Mouse (Mus musculus): ENCODE results near the gene Minos1. TPM values are rescaled to one million over a fixed set of nuclear protein-coding genes. Genes with fewer than 3 reads are reported as not detected.

Gene Minos1
- total and polyA plus RNA-seq, 2 experiments from 2014 or later = 17.1 to 462 TPM

DNA sequence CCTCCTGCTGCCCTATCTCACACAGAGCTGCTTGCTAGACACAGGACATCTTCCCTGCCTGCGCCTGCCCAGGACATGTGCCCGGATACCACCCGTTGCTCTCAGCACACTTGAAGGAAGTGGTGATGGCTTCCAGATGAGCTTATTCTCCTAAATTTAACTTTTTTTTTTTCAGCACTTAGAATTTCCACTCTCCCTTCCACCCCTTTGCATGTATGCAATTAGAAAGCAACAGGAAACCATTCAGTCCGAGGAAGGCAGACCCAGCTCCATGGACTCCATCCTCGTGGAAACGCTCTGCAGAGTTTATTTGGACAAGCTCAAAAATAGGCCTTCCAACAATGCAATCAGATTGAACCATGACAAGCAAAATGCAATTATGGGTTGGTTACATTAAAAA is 29.4 kb downstream of the Minos1 start:
- Histone ChIP-seq H3K36me3 (ENCODE audit: insufficient read depth, low read length) (peaks cover 14% of the 10 kb centered on the region), H3K4me2 (ENCODE audit: low read depth, low read length) (no peak overlapping the region), H3K4me1 (ENCODE audit: insufficient read depth, low read length) (no peaks in the 10 kb centered on the region), H3K27ac (no peak overlapping the region), H3K4me3 (ENCODE audit: low read length) (no peak overlapping the region), H3K9ac (replicated peaks; ENCODE audit: low read length) (no peak overlapping the region), H3K27me3 (ENCODE audit: insufficient read depth, low read length) (no peaks in the 10 kb centered on the region), H3K9me3 (ENCODE audit: low read length) (no peaks in the 10 kb centered on the region)
- 75% methylated on average over 6 of the region's 6 CpGs for WGBS
- DNase-seq (ENCODE audit: low spot score) (no peak), ATAC-seq (no peak)
- no peak for TF ChIP-seq CTCF (IDR thresholded peaks at IDR 0.05; ENCODE audit: low read depth)

- ATAC-seq (no peak), DNase-seq (ENCODE audit: low spot score) (no peak)
- Histone ChIP-seq H3K4me1 (ENCODE audit: insufficient read depth, low read length) (no peaks in the 10 kb centered on the region), H3K9me3 (ENCODE audit: low read length) (no peaks in the 10 kb centered on the region), H3K4me2 (ENCODE audit: low read depth, low read length) (no peak overlapping the region), H3K27ac (no peak overlapping the region), H3K4me3 (ENCODE audit: low read length) (no peak overlapping the region), H3K27me3 (ENCODE audit: insufficient read depth, low read length) (no peaks in the 10 kb centered on the region), H3K9ac (replicated peaks; ENCODE audit: low read length) (no peak overlapping the region), H3K36me3 (ENCODE audit: insufficient read depth, low read length) (peaks cover 14% of the 10 kb centered on the region)
- no peak for TF ChIP-seq CTCF (IDR thresholded peaks at IDR 0.05; ENCODE audit: low read depth)
- WGBS = 81% methylated on average over 8 of the region's 8 CpGs
Measured at GRCm38 (mm10) chr4:139100326-139100725, 30.6 kb downstream of the Minos1 start.

DNA sequence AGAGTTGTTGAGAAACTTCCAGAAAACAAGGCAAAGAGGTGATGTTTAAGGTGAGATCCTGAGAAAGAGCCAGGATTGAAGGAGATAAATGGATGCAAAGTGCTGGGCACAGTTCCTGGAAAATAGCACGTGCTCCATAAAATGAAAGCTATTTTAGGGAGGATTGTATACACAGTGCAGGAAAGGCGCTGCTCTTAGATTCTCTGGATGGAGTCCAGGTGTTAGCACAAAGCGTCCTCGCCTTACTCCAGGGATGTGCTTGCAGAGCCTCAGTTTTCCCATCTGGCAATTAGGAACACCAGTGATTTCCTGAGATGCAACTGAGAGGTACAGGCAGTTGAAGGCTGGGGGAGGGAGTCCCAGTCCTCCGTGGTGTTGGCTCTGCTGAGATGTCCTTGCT is 34.7 kb downstream of the Minos1 start:
- ATAC-seq (no peak), DNase-seq (ENCODE audit: low spot score) (no peak)
- Histone ChIP-seq H3K36me3 (ENCODE audit: insufficient read depth, low read length) (no peaks in the 10 kb centered on the region), H3K4me2 (ENCODE audit: low read depth, low read length) (no peak overlapping the region), H3K9me3 (ENCODE audit: low read length) (no peaks in the 10 kb centered on the region), H3K27ac (no peak overlapping the region), H3K4me3 (ENCODE audit: low read length) (no peak overlapping the region), H3K27me3 (ENCODE audit: insufficient read depth, low read length) (no peaks in the 10 kb centered on the region), H3K9ac (replicated peaks; ENCODE audit: low read length) (no peak overlapping the region), H3K4me1 (ENCODE audit: insufficient read depth, low read length) (no peaks in the 10 kb centered on the region)
- 60% methylated on average over 5 of the region's 5 CpGs for WGBS
- TF ChIP-seq CTCF (IDR thresholded peaks at IDR 0.05; ENCODE audit: low read depth) = no peak

DNA sequence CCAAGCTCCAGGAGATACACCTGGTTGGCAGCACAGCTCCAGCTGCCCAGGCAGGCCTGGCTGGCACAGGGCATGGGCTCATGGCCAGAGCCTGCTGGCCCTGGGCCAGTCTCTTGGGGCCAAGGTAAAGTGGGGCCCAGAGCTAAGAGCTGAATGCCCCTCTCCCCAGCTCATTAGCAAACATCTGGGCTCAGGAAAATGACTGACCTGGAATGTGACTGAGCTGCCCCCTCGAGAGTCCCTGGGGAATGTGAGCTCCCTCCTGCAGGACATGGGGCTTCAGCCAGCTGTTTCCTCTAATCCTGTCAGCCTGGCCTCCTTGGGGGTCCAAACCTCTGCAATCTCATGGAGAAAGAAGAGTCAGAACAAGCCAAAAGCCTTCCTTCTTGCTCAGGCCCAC is 35.5 kb downstream of the Minos1 start:
- H3K9ac ChIP-seq (replicated peaks; ENCODE audit: low read length) = no peak overlapping the region
- H3K9me3 ChIP-seq (ENCODE audit: low read length) = no peaks in the 10 kb centered on the region
- ATAC-seq (no peak), DNase-seq (ENCODE audit: low spot score) (no peak)
- no peak overlapping the region for H3K4me3 ChIP-seq (ENCODE audit: low read length)
- H3K36me3 ChIP-seq (ENCODE audit: insufficient read depth, low read length) = no peaks in the 10 kb centered on the region
- H3K4me2 ChIP-seq (ENCODE audit: low read depth, low read length) = no peak overlapping the region
- no peak overlapping the region for H3K27ac ChIP-seq
- 18% methylated on average over 1 of the region's 1 CpGs for WGBS
- TF ChIP-seq CTCF (IDR thresholded peaks at IDR 0.05; ENCODE audit: low read depth) = no peak
- no peaks in the 10 kb centered on the region for H3K4me1 ChIP-seq (ENCODE audit: insufficient read depth, low read length)
- no peaks in the 10 kb centered on the region for H3K27me3 ChIP-seq (ENCODE audit: insufficient read depth, low read length)

DNA sequence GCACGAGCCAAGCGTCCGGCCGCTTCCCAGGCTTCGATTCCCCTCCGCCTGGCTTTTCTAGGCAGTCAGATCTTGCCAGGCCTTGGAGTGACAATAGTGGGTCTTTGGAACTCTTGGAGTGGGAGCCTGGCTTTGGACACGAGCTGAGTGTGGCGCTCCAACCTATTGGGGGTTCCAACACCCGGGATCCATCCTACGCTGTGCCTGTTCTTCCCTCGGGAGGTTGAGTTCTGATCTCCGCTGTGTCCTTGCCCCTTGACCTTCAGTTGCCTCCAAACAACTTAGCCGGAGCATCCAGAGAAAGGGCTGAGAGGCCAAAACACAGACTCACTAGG is 37.8 kb downstream of the Minos1 start:
- no peaks in the 10 kb centered on the region for H3K9me3 ChIP-seq (ENCODE audit: low read length)
- DNase-seq (ENCODE audit: low spot score) (no peak), ATAC-seq (no peak)
- no peak overlapping the region; the same call in 1 of the 2 replicates for H3K27ac ChIP-seq
- no peak for TF ChIP-seq CTCF (IDR thresholded peaks at IDR 0.05; ENCODE audit: low read depth)
- no peaks in the 10 kb centered on the region for H3K36me3 ChIP-seq (ENCODE audit: insufficient read depth, low read length)
- H3K4me1 ChIP-seq (ENCODE audit: insufficient read depth, low read length) = no peaks in the 10 kb centered on the region
- peak overlapping the region; percentile 59 for H3K4me3 ChIP-seq (ENCODE audit: low read length)
- WGBS = 13% methylated on average over 13 of the region's 13 CpGs
- no peaks in the 10 kb centered on the region for H3K27me3 ChIP-seq (ENCODE audit: insufficient read depth, low read length)
- H3K4me2 ChIP-seq (ENCODE audit: low read depth, low read length) = peak overlapping the region; percentile 93
- peak overlapping the region; percentile 63 for H3K9ac ChIP-seq (replicated peaks; ENCODE audit: low read length)

- H3K27ac ChIP-seq = peak within 1 kb of the TSS; percentile 2; the same call in 1 of the 2 replicates
- peak; percentile 44; the same call in 1 of the 2 replicates for ATAC-seq
Measured at GRCm38 (mm10) chr4:139092356-139093195, 38.3 kb downstream of the Minos1 start, which contains the start of gene Nbl1. Gene Nbl1, minus strand, starts transcription at chr4:139092993.

More at GRCm38 (mm10) chr4:139092356-139093195, 38.3 kb downstream of the Minos1 start, which contains the start of gene Nbl1:
- no peak for TF ChIP-seq CTCF (IDR thresholded peaks at IDR 0.05; ENCODE audit: low read depth)
- Histone ChIP-seq H3K9ac (replicated peaks; ENCODE audit: low read length) (peak within 1 kb of the TSS; percentile 63), H3K9me3 (ENCODE audit: low read length) (no peaks in the 10 kb centered on the region), H3K36me3 (ENCODE audit: insufficient read depth, low read length) (no peaks in the 10 kb centered on the region), H3K4me1 (ENCODE audit: insufficient read depth, low read length) (no peaks in the 10 kb centered on the region), H3K4me2 (ENCODE audit: low read depth, low read length) (peak within 1 kb of the TSS; percentile 93), H3K4me3 (ENCODE audit: low read length) (peak within 1 kb of the TSS; percentile 59), H3K27me3 (ENCODE audit: insufficient read depth, low read length) (no peaks in the 10 kb centered on the region)
- DNase-seq (ENCODE audit: low spot score) = peak; percentile 56
- WGBS = under 1% methylated on average over 61 of the region's 105 CpGs
